Mouse (Mus musculus) testis, adult 2 months (tissue): ENCODE measurements around the gene Cd59b.

Experiments
- CTCF ChIP-seq: fragments of 200-500 bp; IDR thresholded peaks from 2 replicates; pipeline ENCODE4 v1.5.1; 2012; ENCODE audit warnings: low read depth, mild to moderate bottlenecking, inconsistent platforms, low read length, moderate library complexity; ENCODE audit not compliant: control insufficient read depth, insufficient read depth, insufficient replicate concordance
- POLR2A ChIP-seq: fragments of 200-500 bp; IDR thresholded peaks from 2 replicates; pipeline ENCODE4 v1.6.1; 2012; ENCODE audit warnings: low read depth, mild to moderate bottlenecking, inconsistent platforms, low read length, moderate library complexity; ENCODE audit not compliant: control insufficient read depth

DNA sequence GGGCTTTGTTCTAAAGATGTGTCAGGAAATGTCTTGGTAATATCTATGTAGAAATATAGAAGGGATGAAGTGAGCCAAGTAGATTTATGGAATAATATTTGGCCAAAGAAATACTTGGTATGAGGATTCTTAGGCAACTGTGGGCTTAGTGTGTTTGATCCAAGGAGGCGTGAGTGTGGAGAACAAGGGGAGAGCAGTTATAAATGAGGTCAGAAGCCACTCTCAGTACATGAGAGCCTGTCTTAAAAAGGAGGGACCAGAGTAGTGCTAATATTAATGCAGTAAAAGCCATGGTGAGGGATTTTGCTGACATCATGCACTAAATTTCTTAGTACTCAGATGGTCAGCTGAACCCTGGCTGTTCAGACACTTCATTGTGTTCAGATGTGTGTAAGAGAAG lies 11.3 kb upstream of the Cd59b start:
- TF ChIP-seq CTCF (no peak), POLR2A (no peak)
